Mouse (Mus musculus): Measurements from ENCODE around the gene Mrpl18. TPM values are rescaled to one million over a fixed set of nuclear protein-coding genes. Genes with fewer than 3 reads are reported as not detected.
A peak's percentile ranks its signal among the peaks of the same experiment; 100 is the strongest.

Mrpl18 gene
- polyA plus RNA-seq, 1 experiment from 2014 or later = 133 TPM

GRCm38 (mm10) chr17:12921073-12921472, 4.9 kb upstream of the Mrpl18 start:
- Histone ChIP-seq H3K36me3 (ENCODE audit: control insufficient read depth, insufficient read depth, low read length) (peaks cover 66% of the 10 kb centered on the region), H3K9ac (replicated peaks; ENCODE audit: low read depth, low read length) (no peak overlapping the region), H3K4me1 (ENCODE audit: control insufficient read depth, insufficient read depth, low read length) (peaks cover 5% of the 10 kb centered on the region; the same call in 1 of the 2 replicates), H3K9me3 (ENCODE audit: control insufficient read depth, low read length) (no peaks in the 10 kb centered on the region), H3K27me3 (ENCODE audit: control insufficient read depth, insufficient read depth, low read length) (no peaks in the 10 kb centered on the region), H3K27ac (ENCODE audit: low read depth, low read length) (no peak overlapping the region), H3K4me3 (ENCODE audit: low read depth, low read length) (no peak overlapping the region), H3K4me2 (ENCODE audit: low read depth, low read length) (no peak overlapping the region)
- ATAC-seq (ENCODE audit: low read depth) = no peak
- WGBS = 90% methylated on average over 1 of the region's 1 CpGs

GRCm38 (mm10) chr17:12916588-12917380, 639 bp upstream of the Mrpl18 start:
- H3K36me3 ChIP-seq (ENCODE audit: control insufficient read depth, insufficient read depth, low read length) = peaks cover 42% of the 10 kb centered on the region
- H3K4me2 ChIP-seq (ENCODE audit: low read depth, low read length) = peak overlapping the region; percentile 64
- H3K27me3 ChIP-seq (ENCODE audit: control insufficient read depth, insufficient read depth, low read length) = no peaks in the 10 kb centered on the region
- H3K9ac ChIP-seq (replicated peaks; ENCODE audit: low read depth, low read length) = peak overlapping the region; percentile 96
- peak overlapping the region; percentile 95 for H3K4me3 ChIP-seq (ENCODE audit: low read depth, low read length)
- 1% methylated on average over 40 of the region's 40 CpGs for WGBS
- peak overlapping the region; percentile 88 for H3K27ac ChIP-seq (ENCODE audit: low read depth, low read length)
- peak; percentile 42 for ATAC-seq (ENCODE audit: low read depth)
- peaks cover 12% of the 10 kb centered on the region; the same call in 1 of the 2 replicates for H3K4me1 ChIP-seq (ENCODE audit: control insufficient read depth, insufficient read depth, low read length)
- H3K9me3 ChIP-seq (ENCODE audit: control insufficient read depth, low read length) = no peaks in the 10 kb centered on the region

GRCm38 (mm10) chr17:12915488-12915880, 661 bp downstream of the Mrpl18 start, which contains the start of gene Tcp1:
Tcp1 (plus strand) TSS chr17:12915701.
- Histone ChIP-seq H3K4me3 (ENCODE audit: low read depth, low read length) (peak within 1 kb of the TSS; percentile 95), H3K9ac (replicated peaks; ENCODE audit: low read depth, low read length) (peak within 1 kb of the TSS; percentile 96), H3K27me3 (ENCODE audit: control insufficient read depth, insufficient read depth, low read length) (no peaks in the 10 kb centered on the region), H3K27ac (ENCODE audit: low read depth, low read length) (peak within 1 kb of the TSS; percentile 88), H3K4me1 (ENCODE audit: control insufficient read depth, insufficient read depth, low read length) (peaks cover 12% of the 10 kb centered on the region; the same call in 1 of the 2 replicates), H3K36me3 (ENCODE audit: control insufficient read depth, insufficient read depth, low read length) (peaks cover 41% of the 10 kb centered on the region), H3K9me3 (ENCODE audit: control insufficient read depth, low read length) (no peaks in the 10 kb centered on the region), H3K4me2 (ENCODE audit: low read depth, low read length) (peak within 1 kb of the TSS; percentile 85)
- WGBS = 3% methylated on average over 18 of the region's 18 CpGs
- peak; percentile 12; the same call in 1 of the 2 replicates for ATAC-seq (ENCODE audit: low read depth)

GRCm38 (mm10) chr17:12910391-12910790, 5.8 kb downstream of the Mrpl18 start:
- H3K9ac ChIP-seq (replicated peaks; ENCODE audit: low read depth, low read length) = no peak overlapping the region
- H3K27me3 ChIP-seq (ENCODE audit: control insufficient read depth, insufficient read depth, low read length) = no peaks in the 10 kb centered on the region
- H3K4me2 ChIP-seq (ENCODE audit: low read depth, low read length) = no peak overlapping the region
- H3K27ac ChIP-seq (ENCODE audit: low read depth, low read length) = no peak overlapping the region
- H3K4me3 ChIP-seq (ENCODE audit: low read depth, low read length) = no peak overlapping the region
- H3K36me3 ChIP-seq (ENCODE audit: control insufficient read depth, insufficient read depth, low read length) = peaks cover 24% of the 10 kb centered on the region; the same call in 1 of the 2 replicates
- no peak for ATAC-seq (ENCODE audit: low read depth)
- H3K4me1 ChIP-seq (ENCODE audit: control insufficient read depth, insufficient read depth, low read length) = peaks cover 7% of the 10 kb centered on the region; the same call in 1 of the 2 replicates
- no peaks in the 10 kb centered on the region for H3K9me3 ChIP-seq (ENCODE audit: control insufficient read depth, low read length)
- WGBS = 90% methylated on average over 8 of the region's 8 CpGs

- no peak within 1 kb of the TSS for H3K27ac ChIP-seq (ENCODE audit: low read depth, low read length)
- H3K36me3 ChIP-seq (ENCODE audit: control insufficient read depth, insufficient read depth, low read length) = peaks cover 31% of the 10 kb centered on the region; the same call in 1 of the 2 replicates
- WGBS = 84% methylated on average over 35 of the region's 35 CpGs
- no peak within 1 kb of the TSS for H3K9ac ChIP-seq (replicated peaks; ENCODE audit: low read depth, low read length)
- H3K27me3 ChIP-seq (ENCODE audit: control insufficient read depth, insufficient read depth, low read length) = no peaks in the 10 kb centered on the region
- no peaks in the 10 kb centered on the region; the same call in 1 of the 2 replicates for H3K4me1 ChIP-seq (ENCODE audit: control insufficient read depth, insufficient read depth, low read length)
- H3K4me3 ChIP-seq (ENCODE audit: low read depth, low read length) = no peak within 1 kb of the TSS
- ATAC-seq (ENCODE audit: low read depth) = no peak
- H3K4me2 ChIP-seq (ENCODE audit: low read depth, low read length) = no peak within 1 kb of the TSS
- no peaks in the 10 kb centered on the region for H3K9me3 ChIP-seq (ENCODE audit: control insufficient read depth, low read length)
Measured at GRCm38 (mm10) chr17:12909361-12910280, 6.5 kb downstream of the Mrpl18 start, which contains the start of gene Pnldc1. Pnldc1 (minus strand) TSS chr17:12910230.

- no peak overlapping the region for H3K4me3 ChIP-seq (ENCODE audit: low read depth, low read length)
- no peaks in the 10 kb centered on the region for H3K9me3 ChIP-seq (ENCODE audit: control insufficient read depth, low read length)
- no peaks in the 10 kb centered on the region for H3K4me1 ChIP-seq (ENCODE audit: control insufficient read depth, insufficient read depth, low read length)
- ATAC-seq (ENCODE audit: low read depth) = no peak
- no peak overlapping the region for H3K4me2 ChIP-seq (ENCODE audit: low read depth, low read length)
- H3K27ac ChIP-seq (ENCODE audit: low read depth, low read length) = no peak overlapping the region
- peaks cover 16% of the 10 kb centered on the region; the same call in 1 of the 2 replicates for H3K36me3 ChIP-seq (ENCODE audit: control insufficient read depth, insufficient read depth, low read length)
- H3K9ac ChIP-seq (replicated peaks; ENCODE audit: low read depth, low read length) = no peak overlapping the region
- 93% methylated on average over 9 of the region's 9 CpGs for WGBS
- H3K27me3 ChIP-seq (ENCODE audit: control insufficient read depth, insufficient read depth, low read length) = no peaks in the 10 kb centered on the region
Measured at GRCm38 (mm10) chr17:12906436-12906835, 9.7 kb downstream of the Mrpl18 start.

- no peak overlapping the region for H3K27ac ChIP-seq (ENCODE audit: low read depth, low read length)
- no peak overlapping the region for H3K9ac ChIP-seq (replicated peaks; ENCODE audit: low read depth, low read length)
- H3K4me3 ChIP-seq (ENCODE audit: low read depth, low read length) = no peak overlapping the region
- WGBS = 86% methylated on average over 4 of the region's 4 CpGs
- no peak for ATAC-seq (ENCODE audit: low read depth)
- no peaks in the 10 kb centered on the region for H3K4me1 ChIP-seq (ENCODE audit: control insufficient read depth, insufficient read depth, low read length)
- H3K9me3 ChIP-seq (ENCODE audit: control insufficient read depth, low read length) = no peaks in the 10 kb centered on the region
- H3K27me3 ChIP-seq (ENCODE audit: control insufficient read depth, insufficient read depth, low read length) = no peaks in the 10 kb centered on the region
- no peak overlapping the region for H3K4me2 ChIP-seq (ENCODE audit: low read depth, low read length)
- H3K36me3 ChIP-seq (ENCODE audit: control insufficient read depth, insufficient read depth, low read length) = peaks cover 10% of the 10 kb centered on the region; the same call in 1 of the 2 replicates
Measured at GRCm38 (mm10) chr17:12905810-12906209, 10.3 kb downstream of the Mrpl18 start.

- no peaks in the 10 kb centered on the region for H3K9me3 ChIP-seq (ENCODE audit: control insufficient read depth, low read length)
- H3K4me1 ChIP-seq (ENCODE audit: control insufficient read depth, insufficient read depth, low read length) = no peaks in the 10 kb centered on the region
- H3K9ac ChIP-seq (replicated peaks; ENCODE audit: low read depth, low read length) = no peak overlapping the region
- no peak overlapping the region for H3K4me2 ChIP-seq (ENCODE audit: low read depth, low read length)
- no peak overlapping the region for H3K4me3 ChIP-seq (ENCODE audit: low read depth, low read length)
- ATAC-seq (ENCODE audit: low read depth) = no peak
- 0 out of 2 replicates have a peak, but pooled peaks cover 6% of the 10 kb centered on the region for H3K36me3 ChIP-seq (ENCODE audit: control insufficient read depth, insufficient read depth, low read length)
- 77% methylated on average over 1 of the region's 1 CpGs for WGBS
- no peak overlapping the region for H3K27ac ChIP-seq (ENCODE audit: low read depth, low read length)
- H3K27me3 ChIP-seq (ENCODE audit: control insufficient read depth, insufficient read depth, low read length) = no peaks in the 10 kb centered on the region
Measured at GRCm38 (mm10) chr17:12904349-12904748, 11.8 kb downstream of the Mrpl18 start.

Data from neural tube, embryonic 14.5 days (tissue).